Mouse (Mus musculus) midbrain, embryonic 15.5 days (tissue): ENCODE data around the gene Zfp189. TPM values are rescaled to one million over a fixed set of nuclear protein-coding genes. Genes with fewer than 3 reads are reported as not detected.
A peak's percentile ranks its signal among the peaks of the same experiment; 100 is the strongest.

ENCODE experiments used
- ATAC-seq: fragments of 200-750 bp; cut with Nextera tagmentation; replicated peaks from 2 replicates; pipeline ENCODE4 v1.8.0; 2017; ENCODE audit warnings: moderate TSS enrichment
- H3K27ac ChIP-seq: fragments of 300-500 bp; sonication (generic); 2 replicates; pipeline ENCODE4 v1.5.1; 2015; ENCODE audit warnings: mild to moderate bottlenecking, inconsistent platforms
- H3K27me3 ChIP-seq: fragments of 300-500 bp; sonication (generic); replicated peaks from 2 replicates; pipeline ENCODE4 v1.6.1; 2015; ENCODE audit warnings: inconsistent platforms
- H3K36me3 ChIP-seq: fragments of 300-500 bp; sonication (generic); replicated peaks from 2 replicates; pipeline ENCODE4 v1.6.1; 2015; ENCODE audit warnings: inconsistent platforms
- H3K4me1 ChIP-seq: fragments of 300-500 bp; sonication (generic); 2 replicates; pipeline ENCODE4 v1.6.1; 2015; ENCODE audit warnings: inconsistent platforms
- H3K4me2 ChIP-seq: fragments of 300-500 bp; sonication (generic); 2 replicates; pipeline ENCODE4 v1.6.1; 2015; ENCODE audit warnings: inconsistent platforms, mild to moderate bottlenecking, moderate library complexity
- H3K4me3 ChIP-seq: fragments of 300-500 bp; sonication (generic); 2 replicates; pipeline ENCODE4 v1.5.1; 2015; ENCODE audit warnings: mild to moderate bottlenecking, inconsistent platforms
- H3K9ac ChIP-seq: fragments of 300-500 bp; sonication (generic); 2 replicates; pipeline ENCODE4 v1.6.1; 2015; ENCODE audit warnings: mild to moderate bottlenecking, inconsistent platforms
- H3K9me3 ChIP-seq: fragments of 300-500 bp; sonication (generic); 2 replicates; pipeline ENCODE4 v1.6.1; 2016; ENCODE audit warnings: inconsistent platforms
- WGBS: fragments of 180-500 bp; shearing (Covaris S2); methylation state at CpG from one replicate; pipeline ENCODE4 v1.1.7; 2015; ENCODE audit warnings: mixed read lengths; 5-methylcytosine and 5-hydroxymethylcytosine counted together
- polyA plus RNA-seq: library from polyadenylated mRNA; unstranded; fragments of >200 nt; fragmentation: Nextera tagmentation; extraction: Ambion mirVana; gene quantifications from 2 replicates; pipeline ENCODE4 v1.2.1, GENCODE M21; 2015

The Zfp189 gene
- polyA plus RNA-seq, 1 experiment from 2014 or later: 12.8 TPM

DNA sequence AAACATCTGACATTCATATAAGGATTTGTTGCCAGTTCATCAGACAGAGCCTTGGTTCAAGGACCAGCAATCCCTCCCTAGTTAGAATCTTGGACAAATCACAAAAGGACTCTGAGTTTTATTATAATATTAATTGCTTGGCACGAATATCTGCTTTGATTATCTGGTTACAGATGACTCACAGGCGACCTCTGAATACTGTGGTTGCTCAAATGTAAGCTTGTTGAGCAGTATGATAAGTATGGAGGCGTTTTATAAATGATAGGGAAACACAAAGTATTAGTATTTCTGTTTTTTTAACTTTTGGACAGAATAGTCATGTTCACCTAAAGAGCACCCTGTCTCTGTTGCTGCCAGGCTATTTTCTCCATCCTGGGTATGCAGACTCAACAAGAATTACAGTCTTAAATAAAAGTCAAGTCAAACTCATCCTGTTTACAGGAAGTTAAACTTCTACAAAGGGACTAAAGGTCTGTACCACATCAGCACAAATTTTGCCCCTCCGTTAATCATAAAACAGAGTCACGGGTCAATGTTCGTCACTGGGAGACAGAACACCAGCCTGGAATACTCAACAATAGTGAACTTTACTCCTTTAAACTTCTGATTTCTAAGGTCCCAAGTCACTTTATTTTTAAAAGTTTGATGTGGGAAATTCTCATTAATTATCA, 26.0 kb downstream of the Zfp189 start:
- WGBS: 78% methylated on average over 6 of the region's 6 CpGs
- Histone ChIP-seq H3K36me3 (no peaks in the 10 kb centered on the region), H3K27me3 (no peaks in the 10 kb centered on the region), H3K9ac (no peak overlapping the region), H3K4me1 (no peaks in the 10 kb centered on the region), H3K4me2 (no peak overlapping the region), H3K9me3 (no peaks in the 10 kb centered on the region), H3K27ac (no peak overlapping the region), H3K4me3 (no peak overlapping the region)
- ATAC-seq: no peak

DNA sequence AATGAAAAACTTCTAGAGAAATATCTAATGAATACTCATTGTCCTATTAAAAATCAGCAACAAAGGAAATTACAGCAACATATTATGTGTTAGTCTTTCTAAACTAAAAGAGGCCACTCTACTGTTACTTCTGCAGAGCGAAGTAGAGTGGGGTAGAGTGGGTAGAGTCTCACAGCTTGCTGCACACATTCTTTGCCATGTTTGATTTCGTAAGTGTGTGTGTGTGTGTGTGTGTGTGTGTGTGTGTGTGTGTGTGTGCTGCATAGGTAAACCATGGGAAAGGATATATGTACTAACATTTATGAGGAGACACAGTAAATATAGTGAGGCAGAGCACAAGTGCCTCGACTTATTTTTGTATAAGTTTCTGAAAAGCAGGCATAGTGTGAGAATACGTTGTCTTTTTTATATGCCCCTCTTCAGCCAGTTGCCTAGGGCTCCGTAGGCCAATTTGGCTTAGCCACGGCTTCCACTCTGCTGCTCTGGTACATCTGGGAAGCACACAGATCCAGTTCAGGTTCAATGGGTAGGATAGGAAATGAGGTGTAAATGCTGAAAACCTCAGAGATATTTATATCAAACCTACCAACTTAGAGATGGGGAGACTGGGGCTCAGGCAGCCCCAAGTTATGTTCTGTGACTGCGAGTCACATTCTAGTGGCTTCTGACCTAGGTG, 26.7 kb downstream of the Zfp189 start:
- ATAC-seq: no peak
- no peak overlapping the region for H3K27ac ChIP-seq
- no peak overlapping the region for H3K4me2 ChIP-seq
- no peaks in the 10 kb centered on the region for H3K4me1 ChIP-seq
- 89% methylated on average over 7 of the region's 7 CpGs for WGBS
- H3K9ac ChIP-seq: no peak overlapping the region
- H3K36me3 ChIP-seq: no peaks in the 10 kb centered on the region
- no peak overlapping the region for H3K4me3 ChIP-seq
- no peaks in the 10 kb centered on the region for H3K9me3 ChIP-seq
- no peaks in the 10 kb centered on the region for H3K27me3 ChIP-seq

DNA sequence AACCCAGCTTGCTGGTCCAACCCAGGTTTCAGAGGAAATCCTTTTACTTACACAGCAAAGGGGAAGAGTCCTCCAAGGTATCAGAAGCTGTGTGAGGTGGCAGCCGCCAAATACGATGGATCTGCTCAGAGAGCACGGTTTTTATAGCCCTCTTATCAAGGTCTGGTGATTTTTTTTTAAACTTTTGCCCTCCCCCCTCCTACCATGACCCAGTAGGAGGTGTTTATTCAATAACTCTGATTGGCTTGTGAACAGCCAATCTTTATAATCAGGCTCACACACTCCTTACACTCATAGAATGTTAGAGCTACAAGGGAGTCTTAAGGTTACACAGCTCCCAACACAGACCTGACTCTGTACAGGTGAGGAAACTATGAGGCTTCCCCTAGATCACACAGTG, 28.4 kb downstream of the Zfp189 start, which contains the start of gene Aldob:
TSS of gene Aldob (minus strand) at position 164 of the 400 bp plus-strand sequence.
- WGBS: 67% methylated on average over 3 of the region's 3 CpGs
- Histone ChIP-seq H3K9ac (no peak within 1 kb of the TSS), H3K36me3 (no peaks in the 10 kb centered on the region)

DNA sequence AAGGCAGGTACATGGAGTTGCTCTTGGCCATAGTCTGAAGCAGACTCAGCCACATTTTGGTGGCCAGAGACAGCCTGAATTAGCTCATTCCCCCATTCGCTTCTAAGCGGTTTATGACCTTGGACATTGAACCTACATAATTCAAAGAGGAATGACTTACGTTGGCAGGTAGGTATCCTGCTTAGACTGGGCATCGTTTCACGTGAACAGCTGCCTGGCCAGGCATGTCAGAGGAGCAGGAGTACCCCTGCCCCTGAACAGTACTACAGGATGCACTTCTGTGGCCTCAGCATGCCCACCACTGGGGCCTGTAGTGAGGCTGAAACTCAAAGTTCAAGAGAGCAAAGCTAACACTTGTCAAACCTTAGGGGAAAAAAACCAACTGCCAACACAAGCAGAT, 32.4 kb downstream of the Zfp189 start:
- Histone ChIP-seq H3K4me3 (no peak overlapping the region), H3K4me2 (no peak overlapping the region), H3K36me3 (no peaks in the 10 kb centered on the region), H3K9ac (no peak overlapping the region), H3K9me3 (no peaks in the 10 kb centered on the region), H3K27me3 (no peaks in the 10 kb centered on the region), H3K27ac (no peak overlapping the region), H3K4me1 (no peaks in the 10 kb centered on the region)
- WGBS: 86% methylated on average over 5 of the region's 5 CpGs
- no peak for ATAC-seq

More for the DNA sequence above, 28.4 kb downstream of the Zfp189 start, which contains the start of gene Aldob:
- no peak for ATAC-seq
- Histone ChIP-seq H3K4me3 (no peak within 1 kb of the TSS), H3K27ac (no peak within 1 kb of the TSS), H3K4me2 (no peak within 1 kb of the TSS), H3K27me3 (no peaks in the 10 kb centered on the region), H3K9me3 (no peaks in the 10 kb centered on the region), H3K4me1 (no peaks in the 10 kb centered on the region)

DNA sequence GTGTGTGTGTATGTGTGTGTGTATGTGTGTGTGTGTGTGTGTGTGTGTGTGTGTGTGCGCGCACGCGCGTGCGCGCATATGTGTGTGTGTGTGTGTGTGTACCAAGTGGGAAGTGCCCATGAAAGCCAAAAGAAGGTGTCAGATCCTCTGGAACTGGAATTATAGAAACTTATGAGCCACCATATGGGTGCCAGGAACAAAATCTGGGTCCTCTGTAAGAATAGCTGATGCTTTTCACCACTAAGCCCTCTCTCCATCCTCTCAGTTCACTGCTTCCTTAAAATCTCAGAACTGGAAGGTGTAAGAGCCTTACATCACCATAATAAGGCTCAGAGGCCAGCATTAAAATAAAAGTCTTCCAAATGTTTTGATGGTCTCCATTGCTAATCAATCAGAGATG, 36.4 kb downstream of the Zfp189 start:
- Histone ChIP-seq H3K27ac (no peak overlapping the region), H3K27me3 (no peaks in the 10 kb centered on the region), H3K4me1 (no peaks in the 10 kb centered on the region; the same call in 1 of the 2 replicates), H3K4me2 (no peak overlapping the region), H3K36me3 (no peaks in the 10 kb centered on the region), H3K4me3 (no peak overlapping the region), H3K9ac (no peak overlapping the region), H3K9me3 (no peaks in the 10 kb centered on the region)
- no peak for ATAC-seq
- 99% methylated on average over 7 of the region's 7 CpGs for WGBS

DNA sequence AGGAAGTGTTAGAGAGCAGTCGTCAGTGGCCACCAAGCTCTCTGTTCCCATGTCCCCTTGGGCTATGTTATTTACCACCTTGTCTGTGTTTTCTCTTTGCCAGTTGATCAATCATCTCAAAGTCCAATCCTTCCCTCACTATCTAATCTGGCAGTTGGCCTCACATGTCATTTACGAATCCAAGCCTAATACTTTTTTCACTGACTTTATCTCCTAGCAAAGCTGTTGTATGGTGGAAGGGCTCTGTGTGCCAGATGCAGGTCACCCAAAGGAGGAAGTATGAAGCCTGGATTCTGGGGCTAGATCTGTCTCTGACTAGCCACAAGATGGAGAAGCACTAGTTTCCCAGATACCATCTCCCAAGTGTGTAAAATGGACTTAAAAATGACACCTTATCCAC, 37.2 kb downstream of the Zfp189 start:
- ATAC-seq: no peak
- H3K36me3 ChIP-seq: no peaks in the 10 kb centered on the region
- 91% methylated on average over 2 of the region's 2 CpGs for WGBS
- H3K4me2 ChIP-seq: no peak overlapping the region
- no peaks in the 10 kb centered on the region for H3K27me3 ChIP-seq
- no peaks in the 10 kb centered on the region for H3K9me3 ChIP-seq
- no peak overlapping the region for H3K27ac ChIP-seq
- no peaks in the 10 kb centered on the region; the same call in 1 of the 2 replicates for H3K4me1 ChIP-seq
- no peak overlapping the region for H3K9ac ChIP-seq
- H3K4me3 ChIP-seq: no peak overlapping the region

- WGBS: 77% methylated on average over 20 of the region's 20 CpGs
- 0 out of 2 replicates have a peak, but pooled peaks have one; percentile 54 for ATAC-seq
- no peak overlapping the region for H3K27ac ChIP-seq
- H3K4me3 ChIP-seq: no peak overlapping the region
- no peak overlapping the region for H3K4me2 ChIP-seq
- H3K36me3 ChIP-seq: no peaks in the 10 kb centered on the region
- H3K9me3 ChIP-seq: no peaks in the 10 kb centered on the region
- H3K9ac ChIP-seq: no peak overlapping the region
- no peaks in the 10 kb centered on the region; the same call in 1 of the 2 replicates for H3K4me1 ChIP-seq
- H3K27me3 ChIP-seq: no peaks in the 10 kb centered on the region
Observed at GRCm38 (mm10) chr4:49559915-49560772, 39.2 kb downstream of the Zfp189 start.

DNA sequence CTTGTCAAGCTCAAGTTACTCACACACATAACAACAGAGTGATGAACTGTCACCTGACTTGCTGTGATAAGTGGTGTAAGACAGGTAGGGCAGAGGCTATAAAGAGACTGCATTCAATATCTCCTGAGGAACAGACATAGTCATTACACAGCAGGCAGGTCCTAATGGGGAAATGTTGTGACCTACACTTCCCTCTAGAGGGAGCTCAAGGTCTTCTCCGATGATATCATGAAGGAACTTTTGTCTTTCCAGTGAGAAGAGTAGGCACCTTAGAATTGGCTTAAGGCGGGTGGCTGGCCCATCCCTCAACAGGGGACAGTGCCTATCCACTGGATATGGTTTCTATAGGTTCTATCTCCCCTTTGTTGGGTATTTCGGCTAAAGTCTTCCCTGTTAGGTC, 46.6 kb downstream of the Zfp189 start:
- Histone ChIP-seq H3K36me3 (no peaks in the 10 kb centered on the region), H3K27ac (no peak overlapping the region), H3K9ac (no peak overlapping the region), H3K4me3 (no peak overlapping the region), H3K9me3 (no peaks in the 10 kb centered on the region), H3K4me1 (no peaks in the 10 kb centered on the region), H3K4me2 (no peak overlapping the region), H3K27me3 (no peaks in the 10 kb centered on the region)
- ATAC-seq: peak; percentile 67
- 21% methylated on average over 3 of the region's 3 CpGs for WGBS

DNA sequence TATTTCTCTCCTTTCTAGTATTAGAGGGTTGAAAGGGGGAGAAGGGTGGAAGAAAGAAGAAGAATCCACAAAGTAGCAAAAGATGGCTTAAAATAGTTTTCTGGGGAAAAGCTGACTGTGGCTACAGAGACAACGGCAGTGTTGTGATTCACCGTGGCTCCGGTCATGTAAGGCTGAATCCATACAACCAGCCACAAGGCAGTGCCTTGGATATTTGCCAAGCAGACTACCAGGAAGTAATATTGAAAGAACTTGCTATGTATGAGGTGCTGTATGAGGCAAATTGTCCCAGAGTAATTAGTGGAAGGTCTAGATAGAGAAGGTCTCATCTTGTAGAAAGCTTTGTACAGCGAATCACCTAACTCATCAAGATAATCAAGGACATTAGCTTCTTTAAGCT, 51.2 kb downstream of the Zfp189 start:
- Histone ChIP-seq H3K4me1 (no peaks in the 10 kb centered on the region), H3K36me3 (no peaks in the 10 kb centered on the region), H3K27me3 (no peaks in the 10 kb centered on the region), H3K9me3 (no peaks in the 10 kb centered on the region), H3K27ac (no peak overlapping the region), H3K4me3 (no peak overlapping the region), H3K4me2 (no peak overlapping the region), H3K9ac (no peak overlapping the region)
- WGBS: 87% methylated on average over 4 of the region's 4 CpGs
- no peak for ATAC-seq

Other genes starting within 250 kb of the Zfp189 start
- not detected in 2 replicates for gene Acnat2, start 113.0 kb upstream of the Zfp189 start, polyA plus RNA-seq
- gene Acnat1, start 47.3 kb upstream of the Zfp189 start, polyA plus RNA-seq: not detected in 2 replicates
- gene Baat, start 14.6 kb upstream of the Zfp189 start, polyA plus RNA-seq: not detected in 2 replicates
- gene Mrpl50, start 83 bp upstream of the Zfp189 start, polyA plus RNA-seq: 70.6 and 77.5 TPM in 2 replicates
- 0.25 and 0.77 TPM in 2 replicates for gene Aldob, start 28.4 kb downstream of the Zfp189 start, polyA plus RNA-seq
- gene Tmem246, start 76.7 kb downstream of the Zfp189 start, polyA plus RNA-seq: 107 and 108 TPM in 2 replicates
- 53.3 and 57.4 TPM in 2 replicates for gene Rnf20, start 110.8 kb downstream of the Zfp189 start, polyA plus RNA-seq
- 0.64 and 0.74 TPM in 2 replicates for gene Ppp3r2, start 160.8 kb downstream of the Zfp189 start, polyA plus RNA-seq